Mouse (Mus musculus): ENCODE results near the gene Atcay. TPM values are rescaled to one million over a fixed set of nuclear protein-coding genes. Genes with fewer than 3 reads are reported as not detected.

Atcay gene
- total and polyA plus RNA-seq, 2 experiments from 2014 or later, result 91.4 to 200 TPM

DNA sequence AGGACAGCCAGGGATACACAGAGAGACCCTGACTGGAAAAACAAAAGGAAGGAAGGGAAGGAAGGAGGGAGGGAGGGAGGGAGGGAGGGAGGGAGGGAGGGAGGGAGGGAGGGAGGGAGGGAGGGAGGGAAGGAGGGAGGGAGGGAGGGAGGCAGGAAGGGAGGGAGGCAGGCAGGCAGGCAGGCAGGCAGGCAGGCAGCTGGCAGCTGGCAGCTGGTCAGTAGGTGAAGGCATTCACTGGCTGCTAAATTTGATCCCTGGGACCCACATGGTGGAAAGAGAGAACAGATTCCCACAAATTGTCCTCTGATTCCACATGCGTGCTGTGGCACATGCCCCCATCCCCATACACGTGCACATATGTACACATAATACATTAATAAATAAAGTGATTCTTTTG is 8.0 kb upstream of the Atcay start:
- no peak for DNase-seq (ENCODE audit: low spot score)

DNA sequence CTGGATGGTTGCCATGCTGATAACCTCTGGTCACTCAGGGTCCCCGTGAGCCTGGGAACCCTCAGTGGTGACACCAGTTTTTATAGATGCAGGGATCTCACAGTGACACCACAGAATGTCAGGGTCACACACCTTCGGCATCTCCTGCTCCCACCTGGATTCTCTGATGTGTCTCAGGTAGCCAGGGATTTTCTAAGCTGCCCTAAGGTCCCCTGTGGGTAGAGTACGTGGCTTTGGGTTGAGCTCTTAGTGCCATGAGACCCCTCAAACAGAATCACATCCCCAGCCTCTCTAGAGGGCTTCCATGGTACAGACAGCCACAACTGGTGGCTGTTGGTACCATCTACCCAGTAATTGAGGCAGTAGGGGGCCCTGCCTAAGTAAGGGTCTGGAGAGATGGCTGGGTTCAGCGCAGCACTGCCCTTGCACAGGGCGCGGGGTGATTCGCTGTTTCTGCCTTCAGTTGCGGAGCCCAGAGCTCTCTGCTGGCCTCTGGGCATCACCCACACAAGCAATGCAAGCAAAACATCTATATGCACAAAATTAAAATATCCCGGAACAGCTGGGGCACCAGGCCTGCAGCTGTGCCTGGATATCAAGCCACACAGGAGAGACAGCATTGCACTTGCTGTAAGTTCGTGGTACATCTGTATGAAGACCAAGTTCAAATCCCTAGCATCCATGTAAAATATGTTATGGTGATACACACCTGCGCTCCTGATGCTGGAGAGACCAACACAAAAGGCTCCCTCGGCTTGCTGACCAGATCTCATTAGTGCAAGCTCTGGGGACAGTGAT is 6.0 kb upstream of the Atcay start:
- DNase-seq (ENCODE audit: low spot score), result no peak
- H3K4me3 ChIP-seq (ENCODE audit: low read depth, low read length), result no peak overlapping the region
- H3K4me1 ChIP-seq (ENCODE audit: insufficient read depth, low read length), result peaks cover 4% of the 10 kb centered on the region; the same call in 1 of the 2 replicates
- H3K27me3 ChIP-seq (ENCODE audit: insufficient read depth, low read length), result no peaks in the 10 kb centered on the region
- H3K27ac ChIP-seq (ENCODE audit: low read depth, low read length), result no peak overlapping the region
- no peaks in the 10 kb centered on the region for H3K9me3 ChIP-seq (ENCODE audit: low read length)
- H3K36me3 ChIP-seq (ENCODE audit: insufficient read depth, low read length), result peaks cover 7% of the 10 kb centered on the region; the same call in 1 of the 2 replicates
- no peak overlapping the region for H3K9ac ChIP-seq (replicated peaks; ENCODE audit: low read length, poor library complexity, severe bottlenecking)
- 81% methylated on average over 12 of the region's 12 CpGs for WGBS
- no peak overlapping the region for H3K4me2 ChIP-seq (ENCODE audit: low read depth, low read length, poor library complexity, severe bottlenecking)
- TF ChIP-seq CTCF (IDR thresholded peaks at IDR 0.05), result no peak
- no peak for ATAC-seq (ENCODE audit: low FRiP score)

More for the DNA sequence above, 8.0 kb upstream of the Atcay start:
- H3K27me3 ChIP-seq (ENCODE audit: insufficient read depth, low read length), result no peaks in the 10 kb centered on the region
- WGBS, result 79% methylated on average over 2 of the region's 2 CpGs
- ATAC-seq (ENCODE audit: low FRiP score), result no peak
- H3K27ac ChIP-seq (ENCODE audit: low read depth, low read length), result no peak overlapping the region
- no peak overlapping the region for H3K9ac ChIP-seq (replicated peaks; ENCODE audit: low read length, poor library complexity, severe bottlenecking)
- H3K36me3 ChIP-seq (ENCODE audit: insufficient read depth, low read length), result peaks cover 9% of the 10 kb centered on the region; the same call in 1 of the 2 replicates
- H3K4me1 ChIP-seq (ENCODE audit: insufficient read depth, low read length), result no peaks in the 10 kb centered on the region
- no peak overlapping the region for H3K4me3 ChIP-seq (ENCODE audit: low read depth, low read length)
- no peak for TF ChIP-seq CTCF (IDR thresholded peaks at IDR 0.05)
- H3K9me3 ChIP-seq (ENCODE audit: low read length), result no peaks in the 10 kb centered on the region
- H3K4me2 ChIP-seq (ENCODE audit: low read depth, low read length, poor library complexity, severe bottlenecking), result no peak overlapping the region

DNA sequence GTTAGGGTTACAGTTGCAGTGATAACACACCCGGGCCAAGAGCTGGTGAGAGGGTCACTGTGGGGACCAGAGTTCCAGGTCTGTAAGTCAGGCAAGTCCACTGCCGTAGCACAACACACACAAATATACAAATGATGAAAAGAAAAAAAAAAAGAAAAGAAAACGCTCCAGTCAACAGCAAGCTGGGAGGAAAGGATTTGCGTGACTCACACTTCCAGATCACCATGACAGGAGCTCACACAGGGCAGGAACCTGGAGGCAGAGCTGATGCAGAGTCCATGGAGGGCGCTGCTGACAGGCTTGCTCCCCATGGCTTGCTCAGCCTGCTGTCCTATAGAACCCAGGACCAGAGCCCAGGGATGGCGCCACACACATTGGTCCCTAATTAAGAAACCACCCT is 3.6 kb upstream of the Atcay start:
- no peak for DNase-seq (ENCODE audit: low spot score)
- H3K27ac ChIP-seq (ENCODE audit: low read depth, low read length), result no peak overlapping the region
- ATAC-seq (ENCODE audit: low FRiP score), result no peak
- WGBS, result 79% methylated on average over 6 of the region's 6 CpGs
- no peak overlapping the region for H3K4me2 ChIP-seq (ENCODE audit: low read depth, low read length, poor library complexity, severe bottlenecking)
- H3K9me3 ChIP-seq (ENCODE audit: low read length), result no peaks in the 10 kb centered on the region
- no peaks in the 10 kb centered on the region for H3K27me3 ChIP-seq (ENCODE audit: insufficient read depth, low read length)
- H3K9ac ChIP-seq (replicated peaks; ENCODE audit: low read length, poor library complexity, severe bottlenecking), result no peak overlapping the region
- peaks cover 10% of the 10 kb centered on the region for H3K4me1 ChIP-seq (ENCODE audit: insufficient read depth, low read length)
- no peak for TF ChIP-seq CTCF (IDR thresholded peaks at IDR 0.05)
- no peaks in the 10 kb centered on the region; the same call in 1 of the 2 replicates for H3K36me3 ChIP-seq (ENCODE audit: insufficient read depth, low read length)
- no peak overlapping the region for H3K4me3 ChIP-seq (ENCODE audit: low read depth, low read length)

DNA sequence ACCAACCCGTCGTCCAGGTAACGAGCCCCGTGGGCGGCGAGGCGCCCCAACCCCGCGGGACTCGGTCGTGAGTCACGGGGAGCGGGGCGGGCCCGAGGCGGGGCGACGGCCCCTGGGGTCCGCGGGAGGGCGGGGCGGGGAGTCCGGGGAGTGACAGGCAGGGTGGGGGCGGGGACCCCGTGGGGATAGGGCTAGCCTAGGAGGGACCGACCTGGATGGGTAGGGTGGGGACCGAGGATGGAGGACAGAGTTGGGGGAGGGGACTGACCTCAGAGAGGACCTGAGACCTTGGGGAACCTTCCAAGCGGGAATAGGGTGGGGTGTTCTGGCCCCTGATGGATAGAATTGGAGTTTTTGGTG is 2.6 kb upstream of the Atcay start:
- H3K27ac ChIP-seq (ENCODE audit: low read depth, low read length), result peak overlapping the region; percentile 48; the same call in 1 of the 2 replicates
- TF ChIP-seq CTCF (IDR thresholded peaks at IDR 0.05), result no peak
- DNase-seq (ENCODE audit: low spot score) (no peak), ATAC-seq (ENCODE audit: low FRiP score) (peak; percentile 47)
- peak overlapping the region; percentile 97 for H3K9ac ChIP-seq (replicated peaks; ENCODE audit: low read length, poor library complexity, severe bottlenecking)
- H3K4me3 ChIP-seq (ENCODE audit: low read depth, low read length), result peak overlapping the region; percentile 71
- no peaks in the 10 kb centered on the region for H3K9me3 ChIP-seq (ENCODE audit: low read length)
- no peaks in the 10 kb centered on the region; the same call in 1 of the 2 replicates for H3K36me3 ChIP-seq (ENCODE audit: insufficient read depth, low read length)
- no peaks in the 10 kb centered on the region for H3K27me3 ChIP-seq (ENCODE audit: insufficient read depth, low read length)
- H3K4me1 ChIP-seq (ENCODE audit: insufficient read depth, low read length), result peaks cover 15% of the 10 kb centered on the region
- H3K4me2 ChIP-seq (ENCODE audit: low read depth, low read length, poor library complexity, severe bottlenecking), result peak overlapping the region; percentile 67
- WGBS, result under 1% methylated on average over 14 of the region's 28 CpGs

DNA sequence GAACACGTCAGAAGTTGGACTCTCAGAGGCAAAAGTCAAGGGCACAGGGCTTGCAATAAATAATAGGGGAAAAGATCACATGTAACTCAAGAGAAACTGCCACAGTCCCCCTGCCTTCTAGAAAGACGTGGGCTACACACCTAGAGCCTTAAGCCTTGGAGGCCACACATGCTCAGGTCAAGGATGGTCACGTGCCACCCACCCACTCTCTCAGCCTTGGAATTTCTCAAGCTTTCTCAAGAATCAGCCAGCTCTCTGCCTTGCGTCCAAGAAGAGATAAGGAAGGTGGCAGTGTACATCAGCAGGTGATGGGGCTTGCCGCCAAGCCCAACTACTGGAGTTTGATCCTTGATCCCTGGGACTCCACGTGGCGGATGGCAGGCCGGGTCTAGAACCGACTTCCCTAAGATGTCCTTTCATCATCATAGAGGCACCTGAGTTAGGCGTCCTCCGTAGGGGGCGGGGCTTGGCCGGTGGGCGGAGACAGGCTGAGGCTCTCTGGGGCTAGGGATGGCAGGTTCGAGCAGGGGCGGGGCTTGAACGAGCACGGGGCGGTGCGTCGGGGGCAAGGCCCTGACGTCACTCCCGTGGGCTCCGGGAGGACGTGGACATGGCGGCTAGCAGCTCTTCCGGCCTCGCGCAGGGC is 2.1 kb upstream of the Atcay start, which contains the start of gene Zfr2:
Gene Zfr2, plus strand, starts transcription at position 576 of the 646 bp plus-strand sequence.
- 9% methylated on average over 27 of the region's 29 CpGs for WGBS
- Histone ChIP-seq H3K36me3 (ENCODE audit: insufficient read depth, low read length) (no peaks in the 10 kb centered on the region; the same call in 1 of the 2 replicates), H3K4me3 (ENCODE audit: low read depth, low read length) (peak within 1 kb of the TSS; percentile 71), H3K9me3 (ENCODE audit: low read length) (no peaks in the 10 kb centered on the region), H3K27me3 (ENCODE audit: insufficient read depth, low read length) (no peaks in the 10 kb centered on the region), H3K4me2 (ENCODE audit: low read depth, low read length, poor library complexity, severe bottlenecking) (peak within 1 kb of the TSS; percentile 67), H3K4me1 (ENCODE audit: insufficient read depth, low read length) (peaks cover 15% of the 10 kb centered on the region), H3K27ac (ENCODE audit: low read depth, low read length) (peak within 1 kb of the TSS; percentile 48), H3K9ac (replicated peaks; ENCODE audit: low read length, poor library complexity, severe bottlenecking) (peak within 1 kb of the TSS; percentile 97)
- peak; percentile 86 for DNase-seq (ENCODE audit: low spot score)
- TF ChIP-seq CTCF (IDR thresholded peaks at IDR 0.05), result no peak
- peak; percentile 78 for ATAC-seq (ENCODE audit: low FRiP score)

DNA sequence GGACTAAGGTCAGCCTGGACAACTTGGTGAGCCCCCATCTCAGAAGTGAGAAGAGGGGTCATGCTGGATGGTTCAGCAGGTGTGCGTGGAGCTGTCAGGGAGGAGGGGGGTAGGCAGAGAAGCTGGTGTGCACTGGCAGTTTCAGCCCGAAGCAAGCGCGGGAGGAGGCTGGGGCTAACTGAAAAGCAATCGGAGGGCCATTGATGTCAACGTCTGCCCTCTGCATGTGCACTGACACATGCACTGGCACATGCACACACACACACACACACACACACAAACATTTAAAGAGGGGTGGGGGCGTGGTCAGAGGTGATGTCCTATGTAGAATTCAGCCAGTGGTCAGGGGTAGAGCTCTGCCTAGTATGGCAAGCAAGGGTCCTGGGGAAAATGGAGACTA is 803 bp upstream of the Atcay start:
- Histone ChIP-seq H3K9me3 (ENCODE audit: low read length) (no peaks in the 10 kb centered on the region), H3K4me3 (ENCODE audit: low read depth, low read length) (peak overlapping the region; percentile 76), H3K4me1 (ENCODE audit: insufficient read depth, low read length) (peaks cover 15% of the 10 kb centered on the region), H3K27ac (ENCODE audit: low read depth, low read length) (peak overlapping the region; percentile 96), H3K9ac (replicated peaks; ENCODE audit: low read length, poor library complexity, severe bottlenecking) (no peak overlapping the region; the same call in 1 of the 2 replicates), H3K4me2 (ENCODE audit: low read depth, low read length, poor library complexity, severe bottlenecking) (peak overlapping the region; percentile 77), H3K27me3 (ENCODE audit: insufficient read depth, low read length) (no peaks in the 10 kb centered on the region), H3K36me3 (ENCODE audit: insufficient read depth, low read length) (no peaks in the 10 kb centered on the region; the same call in 1 of the 2 replicates)
- TF ChIP-seq CTCF (IDR thresholded peaks at IDR 0.05), result no peak
- ATAC-seq (ENCODE audit: low FRiP score) (0 out of 2 replicates have a peak, but pooled peaks have one; percentile 1), DNase-seq (ENCODE audit: low spot score) (no peak)
- WGBS, result 42% methylated on average over 7 of the region's 7 CpGs
